Mouse (Mus musculus) heart, adult 2 months (tissue): ENCODE results near the gene Trim34b.

Source experiments
- CTCF ChIP-seq: fragments of 200-600 bp; IDR thresholded peaks from 2 replicates; pipeline ENCODE4 v1.8.1; 2022; ENCODE audit warnings: antibody characterized with exemption, mild to moderate bottlenecking, moderate library complexity
- POLR2A ChIP-seq: fragments of 200-500 bp; IDR thresholded peaks from 2 replicates; pipeline ENCODE4 v1.6.1; 2011; ENCODE audit warnings: mild to moderate bottlenecking, low read depth, low read length, control low read depth; ENCODE audit not compliant: insufficient read depth

GRCm38 (mm10) chr7:104369736-104370414 lies 40.6 kb downstream of the Trim34b start, which contains the start of gene Trim30b:
- TF ChIP-seq POLR2A (no peak), CTCF (peak; percentile 51)
